Mouse (Mus musculus): Measurements from ENCODE around the gene Gpr107. TPM values are rescaled to one million over a fixed set of nuclear protein-coding genes. Genes with fewer than 3 reads are reported as not detected.

Gene Gpr107
- total and polyA plus RNA-seq, 2 experiments from 2014 or later = 24.0 to 40.8 TPM

- H3K27me3 ChIP-seq (ENCODE audit: insufficient read depth, low read length) = no peaks in the 10 kb centered on the region
- H3K9ac ChIP-seq = no peak overlapping the region
- no peaks in the 10 kb centered on the region for H3K9me3 ChIP-seq (ENCODE audit: low read length)
- peak overlapping the region; percentile 29; the same call in 1 of the 2 replicates for H3K27ac ChIP-seq (ENCODE audit: low read depth, low read length)
- no peak overlapping the region for H3K4me3 ChIP-seq (ENCODE audit: low read depth, low read length)
- TF ChIP-seq CTCF (IDR thresholded peaks at IDR 0.05; ENCODE audit: low read depth) = no peak
- ATAC-seq (no peak), DNase-seq (no peak)
- no peaks in the 10 kb centered on the region for H3K36me3 ChIP-seq (ENCODE audit: insufficient read depth)
- H3K4me2 ChIP-seq (ENCODE audit: low read depth) = no peak overlapping the region
- WGBS = 69% methylated on average over 10 of the region's 10 CpGs
- H3K4me1 ChIP-seq (ENCODE audit: insufficient read depth) = no peaks in the 10 kb centered on the region; the same call in 1 of the 2 replicates
Measured at GRCm38 (mm10) chr2:31118639-31119380, 33.3 kb upstream of the Gpr107 start.

DNA sequence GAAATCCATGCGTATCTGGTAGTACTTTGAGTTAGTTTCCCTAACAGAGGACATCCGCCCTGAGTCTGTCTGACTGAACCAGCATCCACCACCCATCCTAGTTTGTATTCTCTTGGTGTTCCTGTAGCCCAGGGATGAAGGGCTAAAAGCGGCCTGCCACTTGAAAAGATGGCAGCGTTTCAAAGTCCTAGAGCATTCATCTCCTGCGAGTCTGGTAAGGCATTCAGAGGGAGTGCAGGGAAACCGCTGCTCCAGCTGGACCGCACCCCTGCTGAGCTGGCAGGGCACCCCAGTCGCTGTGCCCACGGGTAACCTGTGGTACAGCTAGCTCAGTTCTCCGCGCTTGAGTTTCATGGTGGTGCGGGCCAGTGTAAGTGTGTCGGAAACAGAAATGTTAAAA lies 32.3 kb upstream of the Gpr107 start:
- no peak for TF ChIP-seq CTCF (IDR thresholded peaks at IDR 0.05; ENCODE audit: low read depth)
- peak overlapping the region; percentile 29; the same call in 1 of the 2 replicates for H3K27ac ChIP-seq (ENCODE audit: low read depth, low read length)
- no peaks in the 10 kb centered on the region; the same call in 1 of the 2 replicates for H3K4me1 ChIP-seq (ENCODE audit: insufficient read depth)
- no peak overlapping the region for H3K4me3 ChIP-seq (ENCODE audit: low read depth, low read length)
- DNase-seq = peak; percentile 74
- H3K4me2 ChIP-seq (ENCODE audit: low read depth) = no peak overlapping the region
- peak; percentile 81 for ATAC-seq
- H3K9ac ChIP-seq = no peak overlapping the region
- H3K9me3 ChIP-seq (ENCODE audit: low read length) = no peaks in the 10 kb centered on the region
- H3K27me3 ChIP-seq (ENCODE audit: insufficient read depth, low read length) = no peaks in the 10 kb centered on the region
- 34% methylated on average over 13 of the region's 13 CpGs for WGBS
- H3K36me3 ChIP-seq (ENCODE audit: insufficient read depth) = no peaks in the 10 kb centered on the region

DNA sequence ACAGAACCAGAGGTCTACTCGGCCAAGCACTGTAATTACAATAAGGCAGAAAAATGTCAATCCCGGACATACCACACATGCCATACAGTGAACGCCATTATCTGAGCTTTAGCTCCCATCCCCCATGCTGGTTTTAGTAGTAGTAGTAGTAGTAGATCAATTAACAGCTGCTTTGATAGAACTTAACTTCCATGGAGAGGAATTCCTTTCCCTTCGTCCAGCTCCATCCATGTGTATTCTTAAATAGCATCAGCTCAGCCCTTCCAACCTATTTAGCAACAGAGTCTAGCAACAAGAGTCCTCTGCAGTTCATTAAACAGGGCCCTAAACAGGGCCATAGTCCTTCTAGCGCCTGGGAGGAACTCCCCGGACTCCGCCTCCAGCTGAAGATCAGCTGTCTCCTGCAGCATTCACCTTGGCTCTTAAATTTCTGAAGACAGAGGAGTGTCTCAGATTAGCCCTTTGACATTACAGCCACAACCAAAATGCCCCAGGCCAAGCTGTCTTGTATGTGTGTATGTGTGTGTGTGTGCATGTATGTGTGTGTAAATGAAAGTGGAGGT lies 30.9 kb upstream of the Gpr107 start:
- no peaks in the 10 kb centered on the region for H3K9me3 ChIP-seq (ENCODE audit: low read length)
- no peak for DNase-seq
- TF ChIP-seq CTCF (IDR thresholded peaks at IDR 0.05; ENCODE audit: low read depth) = no peak
- no peaks in the 10 kb centered on the region; the same call in 1 of the 2 replicates for H3K4me1 ChIP-seq (ENCODE audit: insufficient read depth)
- no peak overlapping the region for H3K9ac ChIP-seq
- no peaks in the 10 kb centered on the region for H3K27me3 ChIP-seq (ENCODE audit: insufficient read depth, low read length)
- H3K36me3 ChIP-seq (ENCODE audit: insufficient read depth) = no peaks in the 10 kb centered on the region
- 84% methylated on average over 7 of the region's 7 CpGs for WGBS
- no peak overlapping the region for H3K4me3 ChIP-seq (ENCODE audit: low read depth, low read length)
- H3K4me2 ChIP-seq (ENCODE audit: low read depth) = no peak overlapping the region
- no peak overlapping the region for H3K27ac ChIP-seq (ENCODE audit: low read depth, low read length)
- ATAC-seq = no peak

DNA sequence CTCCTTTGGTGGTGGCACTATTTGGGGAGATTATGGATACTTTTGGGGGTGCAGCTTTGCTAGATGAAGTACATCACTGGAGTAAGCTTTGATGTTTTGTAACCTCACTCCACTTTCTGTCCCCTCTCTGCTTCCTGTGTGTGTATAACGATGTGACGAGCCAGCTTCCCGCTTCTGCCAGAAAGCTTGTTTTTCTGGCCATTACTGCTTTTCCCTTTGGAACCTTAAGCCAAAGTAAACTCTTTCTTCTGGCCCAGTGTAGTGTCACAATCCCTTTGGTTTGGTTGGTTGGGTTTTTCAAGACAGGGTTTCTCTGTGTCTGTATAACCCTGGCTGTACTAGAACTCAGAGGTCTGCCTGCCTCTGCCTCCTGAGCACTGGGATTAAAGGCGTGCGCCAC lies 29.3 kb upstream of the Gpr107 start:
- Histone ChIP-seq H3K4me2 (ENCODE audit: low read depth) (no peak overlapping the region), H3K9ac (no peak overlapping the region), H3K4me3 (ENCODE audit: low read depth, low read length) (no peak overlapping the region), H3K36me3 (ENCODE audit: insufficient read depth) (no peaks in the 10 kb centered on the region), H3K4me1 (ENCODE audit: insufficient read depth) (no peaks in the 10 kb centered on the region; the same call in 1 of the 2 replicates), H3K27me3 (ENCODE audit: insufficient read depth, low read length) (no peaks in the 10 kb centered on the region), H3K27ac (ENCODE audit: low read depth, low read length) (no peak overlapping the region), H3K9me3 (ENCODE audit: low read length) (no peaks in the 10 kb centered on the region)
- no peak for TF ChIP-seq CTCF (IDR thresholded peaks at IDR 0.05; ENCODE audit: low read depth)
- no peak for ATAC-seq
- WGBS = 81% methylated on average over 5 of the region's 5 CpGs
- no peak for DNase-seq

DNA sequence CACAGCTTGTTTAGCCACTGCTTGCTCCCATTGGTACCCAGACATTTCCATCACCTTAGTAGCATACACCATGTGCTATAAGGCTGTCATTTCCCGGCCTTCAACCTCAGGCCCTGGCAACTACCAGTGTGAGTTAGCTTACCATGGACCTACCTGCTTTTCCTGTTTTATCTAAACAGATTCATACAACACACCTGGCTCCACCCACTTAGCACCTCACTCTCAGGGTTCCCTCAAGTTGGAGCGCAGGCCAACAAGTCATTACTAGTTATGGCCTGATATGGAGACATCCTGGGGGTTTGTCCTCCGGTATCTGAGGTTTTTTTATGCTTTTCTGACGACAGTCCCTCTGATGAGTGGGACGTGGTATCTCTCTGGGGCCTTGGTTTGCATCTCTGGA lies 28.6 kb upstream of the Gpr107 start:
- no peak overlapping the region for H3K4me2 ChIP-seq (ENCODE audit: low read depth)
- no peaks in the 10 kb centered on the region for H3K27me3 ChIP-seq (ENCODE audit: insufficient read depth, low read length)
- DNase-seq (no peak), ATAC-seq (no peak)
- H3K4me3 ChIP-seq (ENCODE audit: low read depth, low read length) = no peak overlapping the region
- 93% methylated on average over 5 of the region's 5 CpGs for WGBS
- no peak for TF ChIP-seq CTCF (IDR thresholded peaks at IDR 0.05; ENCODE audit: low read depth)
- H3K36me3 ChIP-seq (ENCODE audit: insufficient read depth) = no peaks in the 10 kb centered on the region
- no peaks in the 10 kb centered on the region for H3K9me3 ChIP-seq (ENCODE audit: low read length)
- H3K27ac ChIP-seq (ENCODE audit: low read depth, low read length) = no peak overlapping the region
- no peaks in the 10 kb centered on the region; the same call in 1 of the 2 replicates for H3K4me1 ChIP-seq (ENCODE audit: insufficient read depth)
- no peak overlapping the region for H3K9ac ChIP-seq

GRCm38 (mm10) chr2:31124694-31125093 lies 27.4 kb upstream of the Gpr107 start:
- H3K9me3 ChIP-seq (ENCODE audit: low read length) = no peaks in the 10 kb centered on the region

GRCm38 (mm10) chr2:31125156-31125555 lies 27.0 kb upstream of the Gpr107 start:
- Histone ChIP-seq H3K4me3 (ENCODE audit: low read depth, low read length) (no peak overlapping the region), H3K36me3 (ENCODE audit: insufficient read depth) (no peaks in the 10 kb centered on the region), H3K9me3 (ENCODE audit: low read length) (no peaks in the 10 kb centered on the region), H3K27me3 (ENCODE audit: insufficient read depth, low read length) (no peaks in the 10 kb centered on the region), H3K27ac (ENCODE audit: low read depth, low read length) (no peak overlapping the region), H3K4me2 (ENCODE audit: low read depth) (no peak overlapping the region), H3K4me1 (ENCODE audit: insufficient read depth) (no peaks in the 10 kb centered on the region), H3K9ac (no peak overlapping the region)
- DNase-seq (no peak), ATAC-seq (no peak)
- WGBS = 87% methylated on average over 7 of the region's 7 CpGs
- no peak for TF ChIP-seq CTCF (IDR thresholded peaks at IDR 0.05; ENCODE audit: low read depth)

More at GRCm38 (mm10) chr2:31124694-31125093, 27.4 kb upstream of the Gpr107 start:
- WGBS = 78% methylated on average over 2 of the region's 2 CpGs
- H3K27me3 ChIP-seq (ENCODE audit: insufficient read depth, low read length) = no peaks in the 10 kb centered on the region
- no peaks in the 10 kb centered on the region for H3K36me3 ChIP-seq (ENCODE audit: insufficient read depth)
- no peak overlapping the region for H3K27ac ChIP-seq (ENCODE audit: low read depth, low read length)
- no peak for ATAC-seq
- no peak for DNase-seq
- no peak overlapping the region for H3K9ac ChIP-seq
- no peak for TF ChIP-seq CTCF (IDR thresholded peaks at IDR 0.05; ENCODE audit: low read depth)
- H3K4me2 ChIP-seq (ENCODE audit: low read depth) = no peak overlapping the region
- H3K4me1 ChIP-seq (ENCODE audit: insufficient read depth) = no peaks in the 10 kb centered on the region
- no peak overlapping the region for H3K4me3 ChIP-seq (ENCODE audit: low read depth, low read length)

All from forebrain, postnatal 0 days (tissue).